Mouse (Mus musculus) midbrain, embryonic 14.5 days (tissue): Measurements from ENCODE around the gene Trim28. TPM values are rescaled to one million over a fixed set of nuclear protein-coding genes. Genes with fewer than 3 reads are reported as not detected.

Experiments
- ATAC-seq: fragments of 200-750 bp; cut with Nextera tagmentation; 2 replicates; pipeline ENCODE4 v1.8.0; 2017; ENCODE audit warnings: moderate number of reproducible peaks, moderate library complexity; ENCODE audit not compliant: low FRiP score, low TSS enrichment
- DNase-seq: peaks from one replicate; pipeline ENCODE4 v3.0.0-alpha.2; 2015
- H3K27ac ChIP-seq: fragments of 300-500 bp; sonication (generic); replicated peaks from 2 replicates; pipeline ENCODE4 v1.5.1; 2014; ENCODE audit warnings: mild to moderate bottlenecking, low read depth, low read length, moderate library complexity
- H3K27me3 ChIP-seq: fragments of 300-500 bp; sonication (generic); 2 replicates; pipeline ENCODE4 v1.6.1; 2014; ENCODE audit warnings: low read length, control low read depth, mixed read lengths; ENCODE audit not compliant: control insufficient read depth, insufficient read depth
- H3K36me3 ChIP-seq: fragments of 300-500 bp; sonication (generic); 2 replicates; pipeline ENCODE4 v1.6.1; 2014; ENCODE audit warnings: low read length, control low read depth; ENCODE audit not compliant: control insufficient read depth, insufficient read depth
- H3K4me1 ChIP-seq: fragments of 300-500 bp; sonication (generic); 2 replicates; pipeline ENCODE4 v1.6.1; 2014; ENCODE audit warnings: mild to moderate bottlenecking, antibody characterized with exemption, low read length, control low read depth; ENCODE audit not compliant: control insufficient read depth, insufficient read depth
- H3K4me2 ChIP-seq: fragments of 300-500 bp; sonication (generic); 2 replicates; pipeline ENCODE4 v1.6.1; 2014; ENCODE audit warnings: mild to moderate bottlenecking, low read length, moderate library complexity
- H3K4me3 ChIP-seq: fragments of 300-500 bp; sonication (generic); replicated peaks from 2 replicates; pipeline ENCODE4 v1.5.1; 2014; ENCODE audit warnings: low read depth, low read length
- H3K9ac ChIP-seq: fragments of 300-500 bp; sonication (generic); replicated peaks from 2 replicates; pipeline ENCODE4 v1.6.1; 2014; ENCODE audit warnings: mild to moderate bottlenecking, low read length, moderate library complexity
- H3K9me3 ChIP-seq: fragments of 300-500 bp; sonication (generic); 2 replicates; pipeline ENCODE4 v1.6.1; 2016; ENCODE audit warnings: low read length, control low read depth, mixed read lengths; ENCODE audit not compliant: control insufficient read depth
- WGBS: fragments of 180-500 bp; shearing (Covaris S2); extraction: QIAGEN DNeasy Blood & Tissue Kit; methylation state at CpG from one replicate; pipeline ENCODE4 v1.1.7; 2014; 5-methylcytosine and 5-hydroxymethylcytosine counted together
- polyA plus RNA-seq: library from polyadenylated mRNA; unstranded; fragments of >200 nt; fragmentation: Nextera tagmentation; extraction: Ambion mirVana; gene quantifications from 2 replicates; pipeline ENCODE4 v1.2.1, GENCODE M21; 2014

Trim28 gene
- polyA plus RNA-seq, 1 experiment from 2014 or later, result 309 TPM

DNA sequence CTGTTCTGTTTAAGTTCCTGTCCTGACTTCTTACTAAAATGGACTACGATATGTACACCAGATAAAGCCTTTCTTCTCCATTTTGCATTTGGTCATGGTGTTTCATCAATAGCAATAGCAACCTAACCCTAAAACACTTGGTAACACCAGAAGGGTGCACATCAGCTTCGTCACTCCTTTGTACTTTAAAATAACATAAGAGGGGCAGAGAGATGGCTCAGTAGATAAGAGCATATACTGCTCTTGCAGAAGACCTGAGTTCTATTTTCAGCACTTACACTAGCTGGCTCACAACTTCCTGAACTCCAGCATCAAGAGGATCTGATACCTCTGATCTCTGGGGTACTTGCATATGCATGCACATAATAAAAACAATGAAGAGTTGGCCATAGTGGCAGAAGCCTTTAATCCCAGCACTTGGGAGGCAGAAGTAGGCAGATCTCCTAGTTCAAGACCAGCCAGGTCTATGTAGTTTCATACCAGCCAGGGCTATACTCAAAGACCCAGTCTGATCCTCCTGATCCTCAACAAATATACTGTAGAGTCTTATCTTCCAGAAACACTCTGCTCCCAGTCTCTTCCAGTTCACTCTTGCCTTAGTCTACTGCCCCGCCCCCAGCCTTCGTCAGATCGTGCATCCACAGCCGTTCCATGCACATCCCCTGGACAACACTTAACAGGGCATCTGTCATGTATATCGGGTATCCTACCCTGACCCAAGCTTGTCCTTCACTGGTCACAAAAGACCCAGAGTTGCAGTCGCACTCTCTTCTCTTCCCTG, 11.3 kb upstream of the Trim28 start:
- 87% methylated on average over 8 of the region's 8 CpGs for WGBS
- Histone ChIP-seq H3K27ac (no peak overlapping the region), H3K4me3 (no peak overlapping the region), H3K4me1 (no peaks in the 10 kb centered on the region), H3K9ac (no peak overlapping the region), H3K27me3 (no peaks in the 10 kb centered on the region), H3K9me3 (no peaks in the 10 kb centered on the region), H3K4me2 (no peak overlapping the region), H3K36me3 (no peaks in the 10 kb centered on the region)
- DNase-seq (no peak), ATAC-seq (no peak)

DNA sequence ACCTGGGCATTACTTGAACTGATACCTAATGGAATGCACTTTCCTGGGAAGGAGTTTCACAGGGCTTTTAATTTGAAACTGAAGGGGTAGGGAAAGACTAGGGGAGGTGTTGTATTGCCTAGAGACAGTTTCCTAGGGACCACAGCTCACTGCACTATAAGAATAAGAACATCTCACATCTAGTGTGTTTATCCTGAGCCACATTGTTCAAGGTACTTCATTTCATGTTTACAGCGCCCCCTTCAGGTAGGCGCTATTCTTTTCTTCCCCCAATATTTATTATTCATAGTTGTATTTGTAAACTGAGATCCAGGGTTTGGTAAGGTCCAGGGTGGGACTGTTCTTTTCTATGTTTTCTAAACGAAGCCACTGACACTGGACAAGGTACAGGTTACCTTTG, 6.7 kb upstream of the Trim28 start:
- Histone ChIP-seq H3K4me2 (no peak overlapping the region), H3K4me1 (no peaks in the 10 kb centered on the region), H3K4me3 (no peak overlapping the region), H3K9me3 (no peaks in the 10 kb centered on the region), H3K36me3 (no peaks in the 10 kb centered on the region), H3K27ac (no peak overlapping the region), H3K27me3 (no peaks in the 10 kb centered on the region), H3K9ac (no peak overlapping the region)
- ATAC-seq, result no peak
- 12% methylated on average over 3 of the region's 3 CpGs for WGBS
- DNase-seq, result no peak

DNA sequence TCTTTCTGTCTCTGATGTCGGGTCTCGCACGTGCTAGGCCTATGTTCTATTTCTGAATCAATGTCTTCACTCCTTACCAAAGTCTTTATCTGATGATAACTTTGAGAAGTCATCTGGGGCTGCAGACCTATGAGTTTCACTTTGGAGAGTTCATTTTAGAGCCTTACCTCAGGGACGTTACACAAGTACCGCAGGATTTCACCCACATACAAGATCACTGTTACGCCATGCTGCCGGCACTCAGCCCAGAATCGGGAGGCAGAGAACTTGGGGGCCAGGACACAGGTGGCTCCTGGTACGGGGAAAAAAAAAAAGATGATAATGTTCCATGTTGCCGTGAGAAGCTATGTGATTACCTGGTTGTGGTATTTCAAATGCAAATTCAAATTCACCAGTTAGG, 5.8 kb upstream of the Trim28 start:
- Histone ChIP-seq H3K4me2 (no peak overlapping the region), H3K9me3 (no peaks in the 10 kb centered on the region), H3K27ac (no peak overlapping the region), H3K4me3 (no peak overlapping the region), H3K36me3 (no peaks in the 10 kb centered on the region), H3K9ac (no peak overlapping the region), H3K27me3 (no peaks in the 10 kb centered on the region), H3K4me1 (no peaks in the 10 kb centered on the region)
- DNase-seq (no peak), ATAC-seq (no peak)
- WGBS, result 94% methylated on average over 10 of the region's 10 CpGs

DNA sequence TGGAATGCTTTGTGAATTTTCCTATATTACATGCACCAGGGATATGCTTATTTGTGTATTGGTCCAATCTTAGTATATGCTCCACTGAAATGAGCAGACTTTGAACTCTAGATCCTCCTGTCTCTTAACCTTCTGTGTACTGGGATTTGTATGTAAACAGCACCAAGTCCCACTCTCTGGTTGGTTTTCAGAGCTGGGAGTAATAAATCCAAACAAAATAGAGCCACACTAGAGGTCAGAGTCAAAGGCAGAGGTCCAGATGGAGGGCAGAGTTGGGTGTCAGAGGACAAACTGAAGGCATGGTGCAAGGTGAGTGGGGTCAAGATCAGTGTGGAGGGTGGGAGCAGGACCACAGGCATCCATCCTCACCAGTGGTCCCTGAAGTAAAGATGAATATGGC, 3.1 kb upstream of the Trim28 start:
- Histone ChIP-seq H3K4me2 (no peak overlapping the region), H3K4me3 (no peak overlapping the region), H3K27me3 (no peaks in the 10 kb centered on the region), H3K27ac (no peak overlapping the region), H3K9ac (no peak overlapping the region), H3K36me3 (no peaks in the 10 kb centered on the region), H3K4me1 (no peaks in the 10 kb centered on the region), H3K9me3 (no peaks in the 10 kb centered on the region)
- ATAC-seq (no peak), DNase-seq (no peak)

DNA sequence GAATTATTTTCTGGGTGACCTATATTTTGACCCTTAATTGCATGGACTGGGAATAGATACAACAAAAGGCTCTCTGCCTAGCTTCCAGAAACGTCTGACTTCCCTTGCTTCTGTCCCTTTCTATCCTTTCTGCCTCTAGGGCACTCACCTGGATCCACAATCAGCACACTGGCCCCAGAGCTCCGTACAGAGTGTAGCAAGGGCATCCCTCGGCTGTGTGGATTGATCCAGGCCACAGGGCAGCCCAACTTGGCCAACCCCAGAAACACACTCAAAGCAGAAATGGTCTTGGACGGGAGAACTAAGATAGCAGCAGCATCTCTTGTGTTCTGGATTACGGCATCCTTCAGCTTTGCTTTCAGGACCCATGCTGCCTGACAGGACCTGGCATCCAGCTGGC, 1.7 kb upstream of the Trim28 start:
- no peak overlapping the region for H3K4me3 ChIP-seq
- no peaks in the 10 kb centered on the region for H3K36me3 ChIP-seq
- ATAC-seq (no peak), DNase-seq (no peak)
- no peaks in the 10 kb centered on the region for H3K9me3 ChIP-seq
- H3K4me2 ChIP-seq, result no peak overlapping the region
- H3K4me1 ChIP-seq, result no peaks in the 10 kb centered on the region
- 72% methylated on average over 5 of the region's 5 CpGs for WGBS
- H3K27me3 ChIP-seq, result no peaks in the 10 kb centered on the region
- no peak overlapping the region for H3K9ac ChIP-seq
- H3K27ac ChIP-seq, result no peak overlapping the region

DNA sequence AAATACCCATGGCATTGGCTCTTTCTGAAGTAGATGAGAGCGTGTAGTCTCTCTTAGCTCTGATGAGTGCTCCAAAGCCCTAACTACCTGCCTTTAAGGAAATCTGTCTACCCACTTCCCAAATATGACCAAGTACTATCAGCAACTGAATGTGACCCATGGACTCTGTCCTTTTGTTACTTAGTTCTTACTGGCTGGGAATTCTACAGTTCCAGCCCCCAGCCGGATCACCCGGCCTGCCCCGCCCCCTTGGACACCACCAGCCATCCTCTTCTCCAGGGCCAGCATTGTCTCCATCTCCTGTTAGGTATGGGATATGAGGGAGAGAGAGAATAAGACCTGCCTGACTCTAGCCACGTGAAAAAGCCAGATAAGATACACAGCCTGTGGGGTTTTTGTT, 861 bp upstream of the Trim28 start, which contains the start of gene Slc27a5:
Gene Slc27a5, minus strand, starts transcription at position 140 of the 400 bp plus-strand sequence.
- Histone ChIP-seq H3K27me3 (no peaks in the 10 kb centered on the region), H3K36me3 (no peaks in the 10 kb centered on the region), H3K9ac (no peak within 1 kb of the TSS), H3K27ac (no peak within 1 kb of the TSS), H3K9me3 (no peaks in the 10 kb centered on the region), H3K4me2 (no peak within 1 kb of the TSS), H3K4me1 (no peaks in the 10 kb centered on the region), H3K4me3 (no peak within 1 kb of the TSS)
- DNase-seq (no peak), ATAC-seq (no peak)
- WGBS, result 82% methylated on average over 5 of the region's 5 CpGs

DNA sequence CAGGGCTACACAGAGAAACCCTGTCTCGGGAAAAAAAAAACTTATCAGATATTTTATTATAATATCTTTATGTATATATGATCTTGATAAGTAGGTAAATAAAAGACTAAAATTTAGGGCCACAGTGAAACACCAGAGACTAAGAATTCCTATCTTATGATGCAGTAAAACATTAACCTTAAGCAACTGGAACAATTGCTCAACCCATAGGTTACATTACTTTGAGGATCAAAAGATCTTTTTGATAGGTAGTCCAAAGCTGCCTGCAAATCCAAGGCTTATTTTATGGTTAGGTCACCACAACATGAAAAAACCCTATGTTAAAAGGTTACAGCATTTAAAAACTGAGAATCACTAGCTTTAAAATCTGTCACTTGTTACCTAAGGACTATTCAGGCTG, 2.7 kb downstream of the Trim28 start:
- Histone ChIP-seq H3K4me3 (no peak overlapping the region), H3K27ac (no peak overlapping the region), H3K4me2 (no peak overlapping the region), H3K9me3 (no peaks in the 10 kb centered on the region), H3K9ac (no peak overlapping the region), H3K36me3 (peaks cover 30% of the 10 kb centered on the region), H3K27me3 (no peaks in the 10 kb centered on the region), H3K4me1 (no peaks in the 10 kb centered on the region)
- WGBS, result 74% methylated on average over 1 of the region's 1 CpGs
- ATAC-seq (no peak), DNase-seq (no peak)

DNA sequence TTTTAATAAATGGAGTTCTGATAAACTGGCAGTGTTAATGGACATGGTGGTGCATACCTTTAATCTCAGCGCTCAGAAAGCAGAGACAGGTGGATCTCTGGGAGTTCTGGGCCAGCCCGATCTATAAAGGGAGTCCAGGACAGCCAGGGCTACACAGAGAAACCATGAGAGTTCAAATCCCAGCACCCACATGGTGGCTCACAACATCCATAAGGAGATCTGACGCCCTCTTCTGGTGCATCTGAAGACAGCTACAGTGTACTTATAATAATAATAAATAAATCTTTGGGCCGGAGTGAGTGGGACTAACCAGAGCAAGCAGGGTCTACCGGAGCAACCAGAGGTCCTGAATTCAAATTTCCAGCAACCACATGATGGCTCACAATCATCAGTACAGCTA, 4.5 kb downstream of the Trim28 start:
- ATAC-seq, result no peak
- H3K4me3 ChIP-seq, result no peak overlapping the region
- 79% methylated on average over 5 of the region's 5 CpGs for WGBS

DNA sequence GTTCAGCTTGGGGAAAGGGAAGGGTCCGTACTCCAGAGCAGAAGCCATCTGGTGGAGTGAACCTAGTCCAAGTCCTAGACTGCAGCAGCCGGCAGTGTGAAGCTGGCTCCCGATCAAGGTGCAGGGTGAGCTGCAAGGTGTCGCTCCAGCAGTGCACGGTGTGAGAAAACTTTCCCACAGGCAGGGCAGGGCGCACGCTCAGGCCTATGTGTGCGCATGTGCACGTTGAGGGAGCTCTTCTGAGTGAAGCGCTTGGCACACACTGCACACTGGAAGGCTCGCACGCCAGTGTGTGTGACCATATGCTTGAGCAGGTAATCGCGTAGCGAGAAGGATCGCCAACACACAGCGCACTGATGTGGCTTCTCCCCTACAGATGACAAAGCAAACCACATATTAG, 7.1 kb downstream of the Trim28 start:
- 87% methylated on average over 17 of the region's 17 CpGs for WGBS

More for the DNA sequence above, 4.5 kb downstream of the Trim28 start:
- H3K4me1 ChIP-seq, result 0 out of 2 replicates have a peak, but pooled peaks cover 3% of the 10 kb centered on the region
- H3K9me3 ChIP-seq, result no peaks in the 10 kb centered on the region
- no peak for DNase-seq
- no peaks in the 10 kb centered on the region for H3K27me3 ChIP-seq
- no peak overlapping the region for H3K9ac ChIP-seq
- no peak overlapping the region for H3K27ac ChIP-seq
- H3K4me2 ChIP-seq, result no peak overlapping the region
- H3K36me3 ChIP-seq, result peaks cover 42% of the 10 kb centered on the region

More for the DNA sequence above, 7.1 kb downstream of the Trim28 start:
- Histone ChIP-seq H3K4me1 (peaks cover 11% of the 10 kb centered on the region), H3K9ac (no peak overlapping the region), H3K27me3 (no peaks in the 10 kb centered on the region), H3K4me2 (no peak overlapping the region), H3K27ac (no peak overlapping the region), H3K9me3 (no peaks in the 10 kb centered on the region), H3K4me3 (no peak overlapping the region), H3K36me3 (peaks cover 42% of the 10 kb centered on the region)
- DNase-seq (no peak), ATAC-seq (no peak)
